Mouse (Mus musculus): Measurements from ENCODE around the gene Sppl3. TPM values are rescaled to one million over a fixed set of nuclear protein-coding genes. Genes with fewer than 3 reads are reported as not detected.

Sppl3 gene
- polyA plus RNA-seq, 1 experiment from 2014 or later = 7.9 TPM

GRCm38 (mm10) chr5:114972201-114972600 lies 38.7 kb upstream of the Sppl3 start:
- Histone ChIP-seq H3K27me3 (peaks cover 21% of the 10 kb centered on the region), H3K4me3 (replicated peaks) (no peak overlapping the region), H3K9me3 (replicated peaks) (no peaks in the 10 kb centered on the region), H3K27ac (replicated peaks) (no peak overlapping the region), H3K9ac (no peak overlapping the region), H3K36me3 (replicated peaks) (no peaks in the 10 kb centered on the region), H3K4me2 (no peak overlapping the region), H3K4me1 (replicated peaks) (peaks cover 5% of the 10 kb centered on the region)
- 73% methylated on average over 9 of the region's 9 CpGs for WGBS (ENCODE audit: insufficient replicate concordance)
- ATAC-seq (ENCODE audit: insufficient read depth) = no peak

GRCm38 (mm10) chr5:114973131-114973530 lies 37.8 kb upstream of the Sppl3 start:
- 0 out of 2 replicates have a peak, but pooled peaks cover 1% of the 10 kb centered on the region for H3K4me1 ChIP-seq (replicated peaks)
- no peaks in the 10 kb centered on the region for H3K36me3 ChIP-seq (replicated peaks)
- H3K9ac ChIP-seq = no peak overlapping the region
- peaks cover 20% of the 10 kb centered on the region for H3K27me3 ChIP-seq
- no peak for ATAC-seq (ENCODE audit: insufficient read depth)
- H3K9me3 ChIP-seq (replicated peaks) = no peaks in the 10 kb centered on the region
- no peak overlapping the region for H3K27ac ChIP-seq (replicated peaks)
- no peak overlapping the region for H3K4me2 ChIP-seq
- WGBS (ENCODE audit: insufficient replicate concordance) = 60% methylated on average over 8 of the region's 8 CpGs
- no peak overlapping the region for H3K4me3 ChIP-seq (replicated peaks)

- Histone ChIP-seq H3K27ac (replicated peaks) (no peak overlapping the region), H3K36me3 (replicated peaks) (no peaks in the 10 kb centered on the region), H3K9me3 (replicated peaks) (no peaks in the 10 kb centered on the region), H3K9ac (no peak overlapping the region), H3K4me3 (replicated peaks) (no peak overlapping the region), H3K27me3 (no peaks in the 10 kb centered on the region), H3K4me1 (replicated peaks) (peaks cover 28% of the 10 kb centered on the region), H3K4me2 (no peak overlapping the region)
- no peak for ATAC-seq (ENCODE audit: insufficient read depth)
These were observed 34.0 kb upstream of the Sppl3 start for GRCm38 (mm10) chr5:114976935-114977334.

- 66% methylated on average over 11 of the region's 11 CpGs for WGBS (ENCODE audit: insufficient replicate concordance)
- H3K4me2 ChIP-seq = peak overlapping the region; percentile 97
These were observed 32.5 kb upstream of the Sppl3 start for GRCm38 (mm10) chr5:114978473-114978872.

GRCm38 (mm10) chr5:114978888-114979249 lies 32.1 kb upstream of the Sppl3 start:
- Histone ChIP-seq H3K27me3 (no peaks in the 10 kb centered on the region), H3K9me3 (replicated peaks) (no peaks in the 10 kb centered on the region), H3K4me2 (peak overlapping the region; percentile 97), H3K4me1 (replicated peaks) (peaks cover 28% of the 10 kb centered on the region), H3K27ac (replicated peaks) (peak overlapping the region; percentile 94), H3K36me3 (replicated peaks) (no peaks in the 10 kb centered on the region), H3K4me3 (replicated peaks) (peak overlapping the region; percentile 64), H3K9ac (peak overlapping the region; percentile 67)
- ATAC-seq (ENCODE audit: insufficient read depth) = no peak
- WGBS (ENCODE audit: insufficient replicate concordance) = 3% methylated on average over 6 of the region's 6 CpGs

More at GRCm38 (mm10) chr5:114978473-114978872, 32.5 kb upstream of the Sppl3 start:
- Histone ChIP-seq H3K36me3 (replicated peaks) (no peaks in the 10 kb centered on the region), H3K4me3 (replicated peaks) (no peak overlapping the region), H3K9ac (no peak overlapping the region), H3K27me3 (no peaks in the 10 kb centered on the region), H3K27ac (replicated peaks) (no peak overlapping the region), H3K9me3 (replicated peaks) (no peaks in the 10 kb centered on the region), H3K4me1 (replicated peaks) (peaks cover 28% of the 10 kb centered on the region)
- ATAC-seq (ENCODE audit: insufficient read depth) = no peak

GRCm38 (mm10) chr5:114979250-114980121 lies 31.5 kb upstream of the Sppl3 start:
- 3% methylated on average over 32 of the region's 32 CpGs for WGBS (ENCODE audit: insufficient replicate concordance)
- Histone ChIP-seq H3K4me3 (replicated peaks) (peak overlapping the region; percentile 64), H3K4me1 (replicated peaks) (peaks cover 29% of the 10 kb centered on the region), H3K9ac (peak overlapping the region; percentile 67), H3K27ac (replicated peaks) (peak overlapping the region; percentile 94), H3K27me3 (no peaks in the 10 kb centered on the region), H3K36me3 (replicated peaks) (no peaks in the 10 kb centered on the region), H3K9me3 (replicated peaks) (no peaks in the 10 kb centered on the region), H3K4me2 (peak overlapping the region; percentile 97)
- peak; percentile 93 for ATAC-seq (ENCODE audit: insufficient read depth)

- 30% methylated on average over 16 of the region's 16 CpGs for WGBS (ENCODE audit: insufficient replicate concordance)
- Histone ChIP-seq H3K27ac (replicated peaks) (peak overlapping the region; percentile 94), H3K36me3 (replicated peaks) (no peaks in the 10 kb centered on the region), H3K27me3 (no peaks in the 10 kb centered on the region), H3K4me2 (peak overlapping the region; percentile 97), H3K4me3 (replicated peaks) (peak overlapping the region; percentile 64), H3K9me3 (replicated peaks) (no peaks in the 10 kb centered on the region), H3K9ac (peak overlapping the region; percentile 67), H3K4me1 (replicated peaks) (peaks cover 36% of the 10 kb centered on the region)
- ATAC-seq (ENCODE audit: insufficient read depth) = peak; percentile 41; the same call in 1 of the 2 replicates
These were observed 30.7 kb upstream of the Sppl3 start for GRCm38 (mm10) chr5:114980122-114980748.

- Histone ChIP-seq H3K9me3 (replicated peaks) (no peaks in the 10 kb centered on the region), H3K9ac (no peak overlapping the region), H3K27ac (replicated peaks) (no peak overlapping the region), H3K4me2 (no peak overlapping the region), H3K4me3 (replicated peaks) (no peak overlapping the region), H3K27me3 (no peaks in the 10 kb centered on the region), H3K36me3 (replicated peaks) (no peaks in the 10 kb centered on the region), H3K4me1 (replicated peaks) (peaks cover 36% of the 10 kb centered on the region)
- WGBS (ENCODE audit: insufficient replicate concordance) = 54% methylated on average over 15 of the region's 15 CpGs
- no peak for ATAC-seq (ENCODE audit: insufficient read depth)
These were observed 28.9 kb upstream of the Sppl3 start for GRCm38 (mm10) chr5:114982001-114982400.

- H3K27ac ChIP-seq (replicated peaks) = 0 out of 2 replicates have a peak overlapping the region, but pooled peaks have one; percentile 16
- peaks cover 18% of the 10 kb centered on the region for H3K4me1 ChIP-seq (replicated peaks)
- H3K4me2 ChIP-seq = no peak overlapping the region
- H3K9ac ChIP-seq = no peak overlapping the region
- H3K36me3 ChIP-seq (replicated peaks) = no peaks in the 10 kb centered on the region
- H3K9me3 ChIP-seq (replicated peaks) = no peaks in the 10 kb centered on the region
- H3K27me3 ChIP-seq = no peaks in the 10 kb centered on the region
- ATAC-seq (ENCODE audit: insufficient read depth) = no peak
- H3K4me3 ChIP-seq (replicated peaks) = no peak overlapping the region
These were observed 25.9 kb upstream of the Sppl3 start for GRCm38 (mm10) chr5:114985074-114985473.

- Histone ChIP-seq H3K36me3 (replicated peaks) (no peaks in the 10 kb centered on the region), H3K4me1 (replicated peaks) (0 out of 2 replicates have a peak, but pooled peaks cover 3% of the 10 kb centered on the region), H3K4me2 (peak overlapping the region; percentile 20; the same call in 1 of the 2 replicates), H3K27ac (replicated peaks) (no peak overlapping the region), H3K9me3 (replicated peaks) (no peaks in the 10 kb centered on the region), H3K9ac (no peak overlapping the region), H3K27me3 (peaks cover 50% of the 10 kb centered on the region), H3K4me3 (replicated peaks) (no peak overlapping the region)
- ATAC-seq (ENCODE audit: insufficient read depth) = no peak
- WGBS (ENCODE audit: insufficient replicate concordance) = 41% methylated on average over 16 of the region's 16 CpGs
These were observed 14.5 kb upstream of the Sppl3 start for GRCm38 (mm10) chr5:114996447-114996846.

- Histone ChIP-seq H3K27ac (replicated peaks) (no peak overlapping the region), H3K9me3 (replicated peaks) (no peaks in the 10 kb centered on the region), H3K9ac (no peak overlapping the region), H3K4me1 (replicated peaks) (0 out of 2 replicates have a peak, but pooled peaks cover 3% of the 10 kb centered on the region), H3K36me3 (replicated peaks) (no peaks in the 10 kb centered on the region), H3K4me2 (no peak overlapping the region), H3K27me3 (peaks cover 52% of the 10 kb centered on the region), H3K4me3 (replicated peaks) (no peak overlapping the region)
- no peak for ATAC-seq (ENCODE audit: insufficient read depth)
- WGBS (ENCODE audit: insufficient replicate concordance) = 22% methylated on average over 6 of the region's 6 CpGs
These were observed 13.6 kb upstream of the Sppl3 start for GRCm38 (mm10) chr5:114997327-114997726.
